Mouse (Mus musculus) forebrain, postnatal 0 days (tissue): ENCODE measurements at regions not wholly inside any gene's neighbourhood (a gene's known extent, or its start where the extent isn't known, plus 50 kb on each side); places are given as distances from the start of the nearest gene placed in this dataset.

ENCODE experiments used
- ATAC-seq: fragments of 200-750 bp; cut with Nextera tagmentation; 2 replicates; pipeline ENCODE4 v1.8.0; 2017; ENCODE audit warnings: mild to moderate bottlenecking, moderate library complexity
- DNase-seq: peaks from one replicate; pipeline ENCODE4 v3.0.0-alpha.2; 2015
- H3K27ac ChIP-seq: fragments of 300-500 bp; sonication (generic); 2 replicates; pipeline ENCODE4 v1.5.1; 2014; ENCODE audit warnings: low read depth, mild to moderate bottlenecking, antibody characterized with exemption, low read length, moderate library complexity, mixed read lengths
- H3K27me3 ChIP-seq: fragments of 300-500 bp; sonication (generic); 2 replicates; pipeline ENCODE4 v1.6.1; 2014; ENCODE audit warnings: mild to moderate bottlenecking, low read length, mixed read lengths; ENCODE audit not compliant: insufficient read depth
- H3K36me3 ChIP-seq: fragments of 300-500 bp; sonication (generic); 2 replicates; pipeline ENCODE4 v1.6.1; 2014; ENCODE audit warnings: mild to moderate bottlenecking, moderate library complexity; ENCODE audit not compliant: insufficient read depth
- H3K4me1 ChIP-seq: fragments of 300-500 bp; sonication (generic); 2 replicates; pipeline ENCODE4 v1.6.1; 2014; ENCODE audit warnings: antibody characterized with exemption; ENCODE audit not compliant: insufficient read depth
- H3K4me2 ChIP-seq: fragments of 300-500 bp; sonication (generic); 2 replicates; pipeline ENCODE4 v1.6.1; 2014; ENCODE audit warnings: low read depth, mild to moderate bottlenecking, moderate library complexity
- H3K4me3 ChIP-seq: fragments of 300-500 bp; sonication (generic); 2 replicates; pipeline ENCODE4 v1.5.1; 2014; ENCODE audit warnings: low read depth, low read length, mixed read lengths
- H3K9ac ChIP-seq: fragments of 300-500 bp; sonication (generic); 2 replicates; pipeline ENCODE4 v1.6.1; 2014; ENCODE audit warnings: mild to moderate bottlenecking
- H3K9me3 ChIP-seq: fragments of 300-500 bp; sonication (generic); 2 replicates; pipeline ENCODE4 v1.6.1; 2016; ENCODE audit warnings: low read length
- CTCF ChIP-seq: sonication (generic); IDR thresholded peaks from 2 replicates; pipeline ENCODE4 v1.5.1; 2016; ENCODE audit warnings: antibody characterized with exemption, control low read depth, low read depth
- WGBS: fragments of 180-500 bp; shearing (Covaris S2); extraction: QIAGEN DNeasy Blood & Tissue Kit; methylation state at CpG from one replicate; pipeline ENCODE4 v1.1.7; 2014; 5-methylcytosine and 5-hydroxymethylcytosine counted together

GRCm38 (mm10) chr2:178992334-178993116 lies 449.7 kb upstream of the Cdh4 start:
- H3K27ac ChIP-seq: no peak overlapping the region
- no peak overlapping the region for H3K4me3 ChIP-seq
- peaks cover 2% of the 10 kb centered on the region; the same call in 1 of the 2 replicates for H3K4me1 ChIP-seq
- TF ChIP-seq CTCF: no peak
- WGBS: 23% methylated on average over 8 of the region's 8 CpGs
- H3K9ac ChIP-seq: no peak overlapping the region
- no peaks in the 10 kb centered on the region for H3K27me3 ChIP-seq
- H3K9me3 ChIP-seq: no peaks in the 10 kb centered on the region
- peak; percentile 45 for ATAC-seq
- DNase-seq: peak; percentile 31
- no peak overlapping the region for H3K4me2 ChIP-seq
- H3K36me3 ChIP-seq: no peaks in the 10 kb centered on the region

DNA sequence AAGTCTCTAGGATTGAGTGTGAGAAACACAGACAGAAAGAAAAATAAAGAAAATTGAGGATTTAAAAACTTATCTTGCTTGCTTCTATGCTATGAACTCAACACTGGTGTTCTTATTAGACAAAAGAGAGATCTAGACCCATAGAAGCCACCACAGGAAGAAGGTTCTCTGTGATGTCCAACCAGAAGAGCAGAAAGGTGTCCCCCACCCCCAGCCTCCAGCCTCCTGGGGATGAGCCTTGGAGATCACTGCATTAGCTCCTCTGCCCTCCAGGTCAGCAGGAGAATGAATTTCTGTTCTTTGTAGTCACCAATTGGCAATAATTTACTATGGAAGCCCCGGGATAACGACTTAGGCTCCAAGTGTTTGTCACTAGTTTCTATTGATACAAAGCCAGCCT lies 444.3 kb upstream of the Cdh4 start:
- ATAC-seq (no peak), DNase-seq (no peak)
- no peak overlapping the region for H3K4me3 ChIP-seq
- no peak for TF ChIP-seq CTCF
- 66% methylated on average over 2 of the region's 2 CpGs for WGBS
- H3K9ac ChIP-seq: no peak overlapping the region
- no peaks in the 10 kb centered on the region for H3K4me1 ChIP-seq
- H3K4me2 ChIP-seq: no peak overlapping the region
- H3K9me3 ChIP-seq: no peaks in the 10 kb centered on the region
- no peaks in the 10 kb centered on the region for H3K36me3 ChIP-seq
- no peak overlapping the region for H3K27ac ChIP-seq
- no peaks in the 10 kb centered on the region for H3K27me3 ChIP-seq

DNA sequence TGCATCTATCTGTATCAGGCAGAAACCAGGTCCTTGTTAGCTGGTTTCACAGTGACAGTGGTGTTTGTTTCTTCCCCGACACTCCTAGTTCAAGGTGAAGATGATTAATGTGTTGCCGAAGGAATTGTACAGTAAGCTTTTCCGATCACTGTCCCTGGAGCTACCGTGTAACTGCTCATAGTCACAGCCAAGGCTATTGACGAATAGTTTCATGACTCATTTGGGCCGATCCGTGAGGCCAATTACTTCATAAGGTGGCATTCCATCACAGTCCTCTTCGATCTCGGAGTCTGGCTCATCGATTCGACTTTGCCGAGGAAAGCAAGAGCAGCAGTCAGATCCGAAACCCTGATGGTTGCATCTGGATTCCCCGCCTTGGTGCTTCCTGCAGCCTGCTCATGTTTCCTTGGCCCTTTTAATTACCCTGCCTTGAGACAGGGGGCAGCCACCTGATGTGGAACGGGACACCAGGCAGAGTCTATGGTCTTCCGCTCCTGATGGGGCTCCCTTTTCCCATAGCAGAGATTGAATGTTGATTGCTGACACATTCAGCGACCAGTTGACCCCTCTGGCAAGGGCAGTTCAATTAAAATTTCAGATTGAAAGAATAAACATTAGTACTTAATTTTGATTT lies 441.7 kb upstream of the Cdh4 start:
- DNase-seq: no peak
- TF ChIP-seq CTCF: no peak

DNA sequence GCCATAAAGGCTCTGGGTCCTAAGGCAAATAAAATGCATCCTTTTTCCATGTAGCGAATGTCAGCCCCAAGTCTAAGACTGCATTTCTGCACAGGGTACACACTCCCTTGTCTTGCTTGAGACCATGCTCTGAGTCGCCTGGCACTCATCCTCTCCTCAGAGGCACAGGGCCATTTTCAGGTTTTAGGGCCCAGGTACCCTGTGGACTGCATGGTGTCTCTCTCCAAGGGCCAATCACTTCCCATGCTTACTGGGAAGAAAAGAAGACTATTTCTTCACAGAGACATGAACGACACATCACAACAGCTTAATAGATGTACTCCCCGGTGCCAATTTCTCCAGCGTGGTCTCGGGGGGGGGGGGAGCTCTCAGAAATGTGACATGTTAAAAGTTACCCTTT lies 434.5 kb upstream of the Cdh4 start:
- no peaks in the 10 kb centered on the region for H3K36me3 ChIP-seq
- no peak overlapping the region for H3K27ac ChIP-seq
- no peak for TF ChIP-seq CTCF
- no peaks in the 10 kb centered on the region for H3K27me3 ChIP-seq
- no peaks in the 10 kb centered on the region for H3K4me1 ChIP-seq
- H3K4me3 ChIP-seq: no peak overlapping the region
- H3K9ac ChIP-seq: no peak overlapping the region
- H3K9me3 ChIP-seq: no peaks in the 10 kb centered on the region
- DNase-seq: no peak
- 79% methylated on average over 6 of the region's 6 CpGs for WGBS
- no peak for ATAC-seq
- H3K4me2 ChIP-seq: no peak overlapping the region

More for the DNA sequence above, 441.7 kb upstream of the Cdh4 start:
- H3K4me2 ChIP-seq: no peak overlapping the region
- H3K36me3 ChIP-seq: no peaks in the 10 kb centered on the region
- no peak overlapping the region for H3K9ac ChIP-seq
- no peaks in the 10 kb centered on the region for H3K9me3 ChIP-seq
- no peaks in the 10 kb centered on the region for H3K4me1 ChIP-seq
- no peak for ATAC-seq
- H3K4me3 ChIP-seq: no peak overlapping the region
- H3K27ac ChIP-seq: no peak overlapping the region
- H3K27me3 ChIP-seq: no peaks in the 10 kb centered on the region
- 88% methylated on average over 17 of the region's 17 CpGs for WGBS

DNA sequence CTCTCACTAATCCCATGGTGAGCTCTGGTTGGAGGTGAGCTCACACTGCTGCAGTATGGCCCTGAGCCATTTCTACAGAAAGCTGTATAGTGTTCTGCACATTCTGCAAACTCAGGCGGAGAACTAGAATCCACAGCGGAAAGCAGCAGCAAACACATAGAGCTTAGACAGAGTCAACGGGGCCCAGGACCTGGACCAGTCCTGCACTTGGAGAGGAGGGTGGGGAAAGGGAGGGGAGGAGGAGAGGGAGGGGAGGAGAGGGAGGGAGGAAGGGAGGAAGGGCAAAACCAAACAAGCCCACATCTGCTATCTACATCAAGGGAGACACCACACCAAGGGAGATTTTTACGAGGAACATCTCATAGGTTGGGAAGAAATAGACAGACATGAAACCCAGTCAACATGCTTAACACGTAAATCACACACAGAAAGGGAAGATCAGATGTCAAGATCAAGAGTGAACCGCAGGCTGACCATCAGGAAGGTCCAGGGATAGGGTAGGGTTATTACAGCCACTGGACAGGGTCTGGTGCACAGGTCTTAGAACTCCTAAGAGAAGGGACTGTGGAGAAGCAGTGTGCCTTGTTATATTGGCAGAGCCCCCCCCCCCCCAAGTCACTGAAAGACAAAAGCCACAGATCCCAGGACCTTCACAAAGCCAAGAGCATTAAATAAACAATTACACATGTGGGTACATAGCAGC lies 428.2 kb upstream of the Cdh4 start:
- Histone ChIP-seq H3K4me1 (no peaks in the 10 kb centered on the region), H3K4me3 (no peak overlapping the region), H3K4me2 (no peak overlapping the region), H3K9ac (no peak overlapping the region), H3K27me3 (no peaks in the 10 kb centered on the region), H3K36me3 (no peaks in the 10 kb centered on the region), H3K27ac (no peak overlapping the region), H3K9me3 (no peaks in the 10 kb centered on the region)
- DNase-seq (no peak), ATAC-seq (no peak)
- no peak for TF ChIP-seq CTCF
- 84% methylated on average over 6 of the region's 6 CpGs for WGBS

GRCm38 (mm10) chr2:179022675-179023194 lies 419.5 kb upstream of the Cdh4 start:
- H3K9ac ChIP-seq: no peak overlapping the region
- 61% methylated on average over 5 of the region's 5 CpGs for WGBS

DNA sequence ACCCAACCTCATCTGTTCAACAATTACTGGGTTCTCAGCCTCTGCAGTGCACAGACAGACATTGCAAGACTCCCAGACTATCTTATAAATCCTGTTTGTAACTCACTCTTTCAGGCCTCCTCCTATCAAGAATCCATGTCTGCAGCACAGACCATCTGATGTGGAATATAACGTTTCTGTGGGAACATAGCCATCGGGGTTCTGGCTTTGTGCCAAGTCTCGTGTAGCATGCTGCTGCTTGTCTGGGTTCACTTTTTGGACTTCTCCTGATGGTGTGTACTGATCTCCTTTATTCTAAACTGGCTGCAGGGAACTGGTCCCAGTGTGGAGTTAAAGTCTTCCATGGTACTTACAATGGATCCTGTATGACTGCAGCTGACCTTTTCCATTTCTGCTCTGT lies 418.0 kb upstream of the Cdh4 start:
- ATAC-seq (no peak), DNase-seq (peak; percentile 63)
- no peak overlapping the region for H3K4me2 ChIP-seq

More at GRCm38 (mm10) chr2:179022675-179023194, 419.5 kb upstream of the Cdh4 start:
- no peak for TF ChIP-seq CTCF
- Histone ChIP-seq H3K36me3 (no peaks in the 10 kb centered on the region), H3K27me3 (no peaks in the 10 kb centered on the region), H3K27ac (no peak overlapping the region), H3K4me3 (no peak overlapping the region), H3K4me1 (no peaks in the 10 kb centered on the region), H3K4me2 (no peak overlapping the region), H3K9me3 (no peaks in the 10 kb centered on the region)
- ATAC-seq (no peak), DNase-seq (no peak)

More for the DNA sequence above, 418.0 kb upstream of the Cdh4 start:
- Histone ChIP-seq H3K4me1 (no peaks in the 10 kb centered on the region), H3K27me3 (no peaks in the 10 kb centered on the region), H3K9ac (no peak overlapping the region), H3K36me3 (no peaks in the 10 kb centered on the region), H3K27ac (no peak overlapping the region), H3K4me3 (no peak overlapping the region), H3K9me3 (no peaks in the 10 kb centered on the region)
- no peak for TF ChIP-seq CTCF
- 21% methylated on average over 3 of the region's 3 CpGs for WGBS
